Mouse (Mus musculus): Measurements from ENCODE around the gene Olfr553. TPM values are rescaled to one million over a fixed set of nuclear protein-coding genes. Genes with fewer than 3 reads are reported as not detected.

Gene Olfr553
- total RNA-seq, 2 experiments from 2014 or later, result not detected

Other genes with a start within 250 kb of the Olfr553 start
- gene Rrm1, start 176.5 kb downstream of the Olfr553 start, total RNA-seq (2021), result 10 to 100 TPM; 10.9 to 12.7 TPM
- not detected for gene Olfr543, start 136.5 kb downstream of the Olfr553 start, total RNA-seq (2021)
- gene Olfr544, start 129.9 kb downstream of the Olfr553 start, total RNA-seq (2021), result not detected
- not detected for gene Olfr545, start 118.6 kb downstream of the Olfr553 start, total RNA-seq (2021)
- not detected for gene Olfr547, start 83.5 kb downstream of the Olfr553 start, total RNA-seq (2021)
- gene Olfr548-ps1, start 77.3 kb downstream of the Olfr553 start, total RNA-seq (2021), result not detected
- gene Olfr549, start 68.3 kb downstream of the Olfr553 start, total RNA-seq (2021), result not detected
- gene Trim21, start 52.7 kb downstream of the Olfr553 start, total RNA-seq (2021), result 1 to 10 TPM; 2.6 to 2.8 TPM
- gene Olfr550, start 46.8 kb downstream of the Olfr553 start, total RNA-seq (2021), result under 1 TPM; 0.19 to 0.70 TPM
- gene Olfr551, start 26.3 kb downstream of the Olfr553 start, total RNA-seq (2021), result not detected
- under 1 TPM in 1 of 2 experiments, not detected in 1; 0.09 TPM for gene Olfr552, start 20.4 kb downstream of the Olfr553 start, total RNA-seq (2021)
- not detected for gene Olfr554, start 20.2 kb upstream of the Olfr553 start, total RNA-seq (2021)
- gene Olfr555, start 40.6 kb upstream of the Olfr553 start, total RNA-seq (2021), result not detected
- not detected for gene Olfr556, start 46.7 kb upstream of the Olfr553 start, total RNA-seq (2021)
- gene Trim68, start 69.1 kb upstream of the Olfr553 start, total RNA-seq (2021), result 1 to 10 TPM; 3.0 to 4.6 TPM
- gene Olfr557, start 77.7 kb upstream of the Olfr553 start, total RNA-seq (2021), result not detected
- gene Olfr558, start 84.0 kb upstream of the Olfr553 start, total RNA-seq (2021), result under 1 TPM; 0.16 to 0.40 TPM
- gene Olfr33, start 100.9 kb upstream of the Olfr553 start, total RNA-seq (2021), result not detected
- gene Olfr559, start 109.3 kb upstream of the Olfr553 start, total RNA-seq (2021), result not detected
- under 1 TPM; 0.16 to 0.49 TPM for gene Olfr560, start 141.1 kb upstream of the Olfr553 start, total RNA-seq (2021)
- gene Olfr78, start 141.3 kb upstream of the Olfr553 start, total RNA-seq (2021), result under 1 TPM; 0.59 to 0.65 TPM
- gene Olfr561, start 153.0 kb upstream of the Olfr553 start, total RNA-seq (2021), result not detected
- gene Olfr564, start 185.3 kb upstream of the Olfr553 start, total RNA-seq (2021), result not detected
- not detected for gene Olfr566, start 240.5 kb upstream of the Olfr553 start, total RNA-seq (2021)